Mouse (Mus musculus): ENCODE results near the gene Eif4e1b.

Eif4e1b gene

DNA sequence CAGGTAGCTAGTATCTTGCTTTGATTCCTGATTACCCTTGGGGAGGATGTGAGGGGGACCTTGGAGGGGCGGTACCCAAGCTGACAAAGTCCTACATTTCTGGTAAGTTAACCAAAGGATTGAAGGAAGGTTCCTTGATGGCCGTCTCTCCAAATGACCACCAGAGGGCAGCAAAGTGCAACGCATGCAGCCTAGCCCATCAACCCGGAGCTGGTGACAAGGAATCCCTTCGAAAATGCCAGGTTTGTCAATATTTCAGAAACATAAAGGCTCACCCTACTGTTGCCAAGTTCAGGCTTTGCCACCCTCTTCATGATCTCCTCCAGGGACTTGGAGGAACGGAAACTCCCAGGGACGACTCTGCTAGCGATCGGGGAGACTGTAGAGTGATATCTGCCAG is 15.9 kb downstream of the Eif4e1b start:
- DNase-seq (ENCODE audit: low spot score in 2 of 2), result peak; percentile 64 to 78

GRCm38 (mm10) chr13:54800206-54800605 is 16.4 kb downstream of the Eif4e1b start:
- no peak for DNase-seq (ENCODE audit: low spot score in 2 of 2)

DNA sequence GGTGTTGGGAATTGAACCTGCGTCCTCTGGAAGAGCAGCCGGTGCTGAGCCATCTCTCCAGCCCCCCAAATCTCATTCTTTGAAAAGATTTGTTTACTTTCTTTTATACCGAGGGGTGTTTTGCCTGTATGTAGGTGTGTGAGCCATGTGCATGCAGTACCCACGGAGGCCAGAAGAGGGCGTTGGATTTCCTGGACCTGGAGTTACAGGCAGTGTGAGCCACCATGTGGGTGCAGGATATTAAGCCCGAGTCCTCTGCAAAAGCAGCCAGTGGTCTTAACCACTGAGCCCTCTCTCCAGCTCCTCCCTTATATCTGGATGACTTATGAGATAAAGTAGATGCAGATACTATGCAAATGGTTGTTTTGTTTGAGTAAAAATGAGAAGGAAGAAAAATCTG is 19.2 kb downstream of the Eif4e1b start:
- DNase-seq (ENCODE audit: low spot score in 2 of 2), result no peak

- DNase-seq (ENCODE audit: low spot score in 2 of 2), result no peak
Observed at GRCm38 (mm10) chr13:54805134-54805838, 21.5 kb downstream of the Eif4e1b start.

DNA sequence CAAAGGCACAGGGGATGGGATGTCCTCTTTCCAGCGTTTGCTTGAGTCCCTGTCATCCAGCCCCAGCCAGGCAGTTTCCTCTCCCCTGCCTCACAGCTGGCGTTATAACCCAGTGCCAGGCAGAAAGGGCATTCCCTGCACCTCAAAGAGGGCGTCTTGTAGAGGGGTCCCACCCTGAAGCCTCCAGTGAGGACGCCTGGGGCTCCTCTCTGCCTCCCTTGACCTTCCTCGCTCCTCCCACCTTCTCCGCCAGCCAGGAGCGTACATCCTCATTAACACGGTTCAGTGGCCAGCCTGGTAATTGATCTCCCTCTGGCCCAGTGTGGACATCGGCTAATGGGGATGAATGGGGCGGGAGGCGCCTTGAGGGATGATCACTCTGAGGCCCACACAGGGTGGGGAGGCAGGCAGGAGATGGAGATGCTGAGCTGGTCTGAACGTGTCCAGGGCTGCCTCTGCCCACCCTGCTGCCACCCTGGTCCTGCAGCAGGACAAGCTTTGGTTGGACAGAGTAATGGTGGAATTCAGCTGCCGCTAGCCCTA is 22.7 kb downstream of the Eif4e1b start:
- no peak for DNase-seq (ENCODE audit: low spot score in 2 of 2)

- DNase-seq (ENCODE audit: low spot score in 2 of 2), result no peak
Observed at GRCm38 (mm10) chr13:54808067-54808466, 24.3 kb downstream of the Eif4e1b start.

GRCm38 (mm10) chr13:54811476-54811875 is 27.7 kb downstream of the Eif4e1b start:
- no peak for DNase-seq (ENCODE audit: low spot score in 2 of 2)

- DNase-seq (ENCODE audit: low spot score in 2 of 2), result no peak
Observed at GRCm38 (mm10) chr13:54813381-54813780, 29.6 kb downstream of the Eif4e1b start.

- no peak for DNase-seq (ENCODE audit: low spot score in 2 of 2)
Observed at GRCm38 (mm10) chr13:54818399-54819254, 34.8 kb downstream of the Eif4e1b start.

GRCm38 (mm10) chr13:54821106-54821505 is 37.3 kb downstream of the Eif4e1b start:
- DNase-seq (ENCODE audit: low spot score in 2 of 2), result no peak

DNA sequence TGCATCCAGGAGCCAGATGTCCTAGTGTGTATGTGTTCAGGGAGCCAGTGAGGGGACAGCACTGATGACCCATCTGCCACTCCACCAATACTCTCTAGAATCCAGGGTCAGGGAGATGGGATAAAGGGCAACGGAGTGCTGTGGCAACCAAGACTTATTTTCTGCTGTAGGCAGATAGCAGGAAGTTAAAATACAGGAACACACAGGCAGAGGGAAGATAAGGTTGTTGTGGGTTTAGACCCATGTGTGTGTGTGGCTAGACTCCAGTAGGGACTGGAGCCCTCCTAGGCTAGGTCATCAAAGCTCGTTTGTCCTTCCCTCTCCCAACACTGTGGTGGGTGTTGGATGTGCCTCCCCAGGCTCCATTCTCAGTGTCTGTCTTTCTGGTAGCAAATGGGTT is 38.1 kb downstream of the Eif4e1b start:
- DNase-seq (ENCODE audit: low spot score in 2 of 2), result no peak

DNA sequence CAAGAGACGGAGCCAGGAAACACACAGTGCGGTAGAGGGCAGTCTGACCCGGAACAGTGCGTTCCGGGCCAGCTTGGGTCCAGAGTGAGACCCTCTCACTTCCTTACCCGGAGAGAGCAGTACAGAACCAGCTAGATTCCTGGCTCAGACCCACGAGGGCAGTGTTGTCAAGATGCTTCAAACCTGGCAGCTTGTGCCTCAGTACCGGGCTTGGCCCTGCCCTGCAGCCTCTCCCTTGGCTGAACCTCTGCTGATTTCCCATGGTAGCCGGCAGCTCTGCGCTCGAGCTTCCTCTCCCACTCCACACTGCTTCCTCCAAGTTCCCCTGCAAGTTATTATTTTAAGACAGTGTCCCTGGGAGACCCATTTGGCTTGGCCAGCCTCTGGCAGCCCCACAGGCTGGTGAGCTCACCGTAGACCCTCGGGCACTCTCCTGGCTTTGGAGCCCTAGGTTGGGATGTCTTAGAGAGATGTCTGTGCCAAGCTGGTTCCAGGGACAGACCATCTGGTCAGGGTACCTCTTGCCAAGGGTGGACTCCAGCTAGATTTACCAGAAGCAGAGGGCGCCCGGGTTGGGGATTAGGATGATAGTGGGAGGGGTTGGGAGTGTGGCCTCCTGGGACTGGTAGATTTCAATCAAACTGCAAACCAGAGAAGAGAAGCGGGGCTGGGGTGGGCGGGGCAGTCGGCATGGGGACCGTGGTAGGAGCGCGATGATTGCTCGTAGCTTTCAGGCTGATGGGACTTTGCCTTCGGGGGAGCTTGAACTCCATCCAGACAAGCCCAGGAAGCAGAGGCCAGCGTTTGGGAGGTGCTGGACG is 40.5 kb downstream of the Eif4e1b start:
- DNase-seq (ENCODE audit: low spot score in 2 of 2), result no peak

DNA sequence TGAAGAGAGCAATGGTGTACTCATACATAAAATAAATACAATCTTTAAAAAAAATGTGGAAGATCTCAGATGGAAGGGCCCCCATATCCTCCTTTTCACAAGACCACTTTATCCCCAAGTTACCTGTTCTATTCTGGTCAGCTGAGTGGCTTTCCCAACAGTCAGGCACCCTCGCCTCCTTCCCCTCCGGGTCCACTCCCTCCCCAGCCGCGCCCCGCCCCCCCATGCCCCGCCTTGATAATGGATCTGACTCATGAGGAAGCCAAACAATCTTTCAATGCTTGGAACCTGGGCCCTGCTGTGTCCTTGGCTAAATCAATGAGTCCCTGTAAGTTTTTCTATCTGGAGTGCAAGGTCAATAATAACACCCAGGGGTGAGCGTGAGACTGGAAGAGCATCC is 44.2 kb downstream of the Eif4e1b start:
- DNase-seq (ENCODE audit: low spot score in 2 of 2), result no peak

DNA sequence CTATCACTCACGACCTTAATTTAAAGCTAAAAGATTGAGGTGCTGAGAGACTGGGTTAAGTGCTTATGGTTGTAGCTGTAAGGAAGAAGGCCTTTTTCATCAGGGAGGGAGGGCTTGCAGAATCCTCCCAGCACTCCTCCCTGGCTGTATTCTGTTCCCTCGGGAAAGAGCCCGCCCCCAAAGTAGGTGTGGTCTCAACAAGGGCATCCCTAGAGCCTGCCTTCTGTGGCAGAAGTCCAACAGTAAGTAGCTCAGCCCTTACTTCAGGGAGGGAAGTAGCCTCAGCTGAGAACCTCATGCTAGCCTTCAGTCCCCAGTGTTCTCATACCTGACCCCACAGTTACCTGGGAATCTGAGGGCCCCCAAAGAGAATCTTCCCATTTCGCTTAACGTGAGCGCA is 44.7 kb downstream of the Eif4e1b start:
- DNase-seq (ENCODE audit: low spot score in 2 of 2), result no peak

GRCm38 (mm10) chr13:54829450-54829849 is 45.7 kb downstream of the Eif4e1b start:
- no peak for DNase-seq (ENCODE audit: low spot score in 2 of 2)

GRCm38 (mm10) chr13:54836351-54837030 is 52.7 kb downstream of the Eif4e1b start:
- DNase-seq (ENCODE audit: low spot score in 2 of 2), result no peak

- no peak for DNase-seq (ENCODE audit: low spot score in 2 of 2)
Observed at GRCm38 (mm10) chr13:54837061-54837460, 53.3 kb downstream of the Eif4e1b start.

DNA sequence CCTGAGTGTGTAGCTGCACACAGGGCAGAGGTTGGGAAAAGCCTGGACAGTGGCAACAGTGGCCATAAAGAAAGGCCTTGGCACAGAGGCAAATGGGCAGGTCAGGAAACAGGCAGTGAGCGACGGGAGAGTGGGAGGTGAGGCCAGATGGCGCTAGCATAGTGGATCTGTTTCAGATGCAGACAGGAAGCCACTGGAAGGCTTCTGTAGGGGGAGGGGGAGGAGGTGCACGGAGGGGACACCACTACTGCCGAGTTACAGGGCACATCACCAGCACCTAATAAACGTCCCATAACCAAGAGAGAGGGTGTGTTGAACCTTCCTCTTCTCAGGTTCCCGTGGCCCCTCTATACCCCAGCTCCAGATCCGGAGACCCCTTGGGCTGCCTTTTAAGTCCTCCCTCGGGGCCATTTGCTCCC is 53.7 kb downstream of the Eif4e1b start:
- peak in 1 of 2 experiments; percentile 12 for DNase-seq (ENCODE audit: low spot score in 2 of 2)

Data from frontal cortex, postnatal 25 days (tissue).